Mouse (Mus musculus): ENCODE measurements around the gene Pola2.

The Pola2 gene

GRCm38 (mm10) chr19:5963883-5964562, at the start of gene Pola2:
TSS of gene Pola2 (minus strand) at chr19:5964202.
- peak; percentile 93 for DNase-seq (ENCODE audit: low read depth)

- DNase-seq (ENCODE audit: low read depth): no peak
These were observed 49.7 kb upstream of the Pola2 start for GRCm38 (mm10) chr19:6013691-6014090.

- no peak for DNase-seq (ENCODE audit: low read depth)
These were observed 45.1 kb upstream of the Pola2 start for GRCm38 (mm10) chr19:6009137-6009536.

- DNase-seq (ENCODE audit: low read depth): no peak
These were observed 43.0 kb upstream of the Pola2 start for GRCm38 (mm10) chr19:6007013-6007412.

GRCm38 (mm10) chr19:6005541-6005940, 41.5 kb upstream of the Pola2 start:
- no peak for DNase-seq (ENCODE audit: low read depth)

GRCm38 (mm10) chr19:5999969-6000368, 36.0 kb upstream of the Pola2 start:
- peak; percentile 44 for DNase-seq (ENCODE audit: low read depth)

- no peak for DNase-seq (ENCODE audit: low read depth)
These were observed 34.2 kb upstream of the Pola2 start for GRCm38 (mm10) chr19:5998180-5998579.

- no peak for DNase-seq (ENCODE audit: low read depth)
These were observed 30.7 kb upstream of the Pola2 start for GRCm38 (mm10) chr19:5994711-5995110.

- DNase-seq (ENCODE audit: low read depth): peak; percentile 89
These were observed 28.0 kb upstream of the Pola2 start for GRCm38 (mm10) chr19:5992012-5992411.

- peak; percentile 57 for DNase-seq (ENCODE audit: low read depth)
These were observed 27.5 kb upstream of the Pola2 start for GRCm38 (mm10) chr19:5991467-5991866.

GRCm38 (mm10) chr19:5990921-5991320, 26.9 kb upstream of the Pola2 start:
- DNase-seq (ENCODE audit: low read depth): peak; percentile 62

GRCm38 (mm10) chr19:5990033-5990432, 26.0 kb upstream of the Pola2 start:
- no peak for DNase-seq (ENCODE audit: low read depth)

GRCm38 (mm10) chr19:5989585-5989984, 25.6 kb upstream of the Pola2 start:
- DNase-seq (ENCODE audit: low read depth): no peak

GRCm38 (mm10) chr19:5988815-5989452, 24.9 kb upstream of the Pola2 start:
- DNase-seq (ENCODE audit: low read depth): peak; percentile 84

- DNase-seq (ENCODE audit: low read depth): peak; percentile 86
These were observed 24.2 kb upstream of the Pola2 start for GRCm38 (mm10) chr19:5988027-5988814.

- no peak for DNase-seq (ENCODE audit: low read depth)
These were observed 22.0 kb upstream of the Pola2 start, which contains the start of gene Slc22a20 for GRCm38 (mm10) chr19:5986043-5986442. TSS of gene Slc22a20 (minus strand) at chr19:5986143.

- no peak for DNase-seq (ENCODE audit: low read depth)
These were observed 16.5 kb upstream of the Pola2 start for GRCm38 (mm10) chr19:5980477-5980876.

- peak; percentile 94 for DNase-seq (ENCODE audit: low read depth)
These were observed 13.7 kb upstream of the Pola2 start for GRCm38 (mm10) chr19:5977717-5978116.

GRCm38 (mm10) chr19:5975676-5976075, 11.7 kb upstream of the Pola2 start:
- peak; percentile 59 for DNase-seq (ENCODE audit: low read depth)

GRCm38 (mm10) chr19:5975112-5975511, 11.1 kb upstream of the Pola2 start:
- peak; percentile 36 for DNase-seq (ENCODE audit: low read depth)

GRCm38 (mm10) chr19:5967664-5968063, 3.7 kb upstream of the Pola2 start:
- DNase-seq (ENCODE audit: low read depth): no peak

- no peak for DNase-seq (ENCODE audit: low read depth)
These were observed 2.8 kb upstream of the Pola2 start for GRCm38 (mm10) chr19:5966786-5967185.

GRCm38 (mm10) chr19:5965910-5966309, 1.9 kb upstream of the Pola2 start:
- DNase-seq (ENCODE audit: low read depth): peak; percentile 51

Data from NIH3T3 (cell line).